Mouse (Mus musculus): ENCODE measurements around the gene H2afy2.

H2afy2 gene

DNA sequence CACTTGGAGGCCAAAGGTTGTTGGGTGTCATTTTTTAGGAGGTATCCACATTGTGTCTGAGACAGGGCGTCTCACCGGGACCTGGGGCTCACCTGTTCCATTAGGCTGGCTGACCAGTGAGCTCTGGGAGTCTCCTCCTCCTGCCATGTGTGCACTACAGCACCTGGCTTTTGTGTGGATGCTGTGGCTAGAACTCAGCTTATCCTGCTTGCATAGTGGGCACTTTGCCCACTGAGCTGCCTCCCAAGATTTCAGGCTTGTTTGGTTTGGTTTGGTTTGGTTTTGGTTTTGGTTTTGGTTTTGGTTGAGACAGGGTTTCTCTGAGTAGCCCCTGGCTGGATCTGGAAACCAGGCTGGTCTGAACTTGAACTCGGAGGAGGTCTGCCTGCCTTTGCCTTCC, 61.7 kb downstream of the H2afy2 start:
- no peak for DNase-seq (ENCODE audit: low spot score)

DNA sequence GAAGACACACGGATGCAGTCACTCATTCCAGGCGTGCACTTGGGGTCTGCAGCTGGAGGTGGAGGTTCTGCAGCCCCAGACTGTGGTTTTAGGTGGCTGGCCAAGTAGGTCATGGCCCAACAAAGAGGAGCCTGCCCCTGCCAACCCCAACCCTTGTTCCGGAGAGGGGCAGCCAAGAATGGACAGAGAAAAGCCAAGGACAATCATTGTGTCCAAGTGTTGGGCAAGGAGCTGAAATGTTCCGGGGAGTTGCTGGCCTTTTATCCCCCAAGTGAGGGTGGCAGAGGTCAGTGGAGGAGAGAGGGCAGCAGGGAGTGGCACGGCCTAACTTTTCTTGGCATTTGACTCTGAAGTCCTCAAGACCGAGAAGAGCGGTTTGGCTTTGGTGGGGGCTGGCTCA, 63.6 kb downstream of the H2afy2 start:
- no peak for DNase-seq (ENCODE audit: low spot score)

DNA sequence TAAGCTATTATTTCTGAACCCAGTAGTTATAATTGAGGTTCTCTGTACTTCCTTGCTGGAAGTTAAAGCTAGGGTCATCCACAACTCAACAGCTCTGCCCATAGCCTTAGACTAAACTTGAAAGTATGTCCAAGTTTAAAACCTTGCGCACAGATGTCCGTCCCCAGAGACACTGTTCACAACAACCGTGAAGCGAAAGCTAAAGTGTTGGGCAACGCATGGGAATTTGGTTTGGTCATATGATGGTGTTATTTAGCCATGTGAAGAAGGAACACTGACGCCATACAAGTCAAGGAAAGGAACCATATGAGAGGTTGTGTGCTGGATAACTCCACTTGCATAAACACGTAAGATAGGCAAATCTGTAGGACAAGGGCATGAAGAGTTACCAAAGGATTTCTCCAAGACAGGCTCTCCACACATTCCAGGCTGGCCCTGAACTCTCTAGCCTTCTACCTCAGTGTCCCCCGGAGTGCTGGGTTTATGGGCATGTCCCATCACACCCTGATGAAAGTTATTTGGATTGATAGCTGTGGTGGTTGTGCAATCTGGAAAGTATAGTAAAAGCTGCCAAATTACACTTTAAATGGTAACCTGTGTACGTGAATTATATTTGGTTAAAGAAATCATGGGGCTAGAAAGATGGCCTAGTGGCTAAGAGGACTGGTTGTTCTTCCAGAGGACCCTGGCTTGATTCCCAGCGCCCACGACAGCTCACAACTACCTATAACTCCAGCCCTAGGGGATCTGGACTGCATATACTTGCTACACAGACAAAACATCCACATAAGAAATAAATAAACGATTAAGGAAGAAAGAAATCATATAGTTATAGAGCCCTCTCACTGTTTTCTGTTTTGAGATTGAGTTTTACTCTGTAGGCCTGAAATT, 66.3 kb downstream of the H2afy2 start:
- DNase-seq (ENCODE audit: low spot score) = no peak

DNA sequence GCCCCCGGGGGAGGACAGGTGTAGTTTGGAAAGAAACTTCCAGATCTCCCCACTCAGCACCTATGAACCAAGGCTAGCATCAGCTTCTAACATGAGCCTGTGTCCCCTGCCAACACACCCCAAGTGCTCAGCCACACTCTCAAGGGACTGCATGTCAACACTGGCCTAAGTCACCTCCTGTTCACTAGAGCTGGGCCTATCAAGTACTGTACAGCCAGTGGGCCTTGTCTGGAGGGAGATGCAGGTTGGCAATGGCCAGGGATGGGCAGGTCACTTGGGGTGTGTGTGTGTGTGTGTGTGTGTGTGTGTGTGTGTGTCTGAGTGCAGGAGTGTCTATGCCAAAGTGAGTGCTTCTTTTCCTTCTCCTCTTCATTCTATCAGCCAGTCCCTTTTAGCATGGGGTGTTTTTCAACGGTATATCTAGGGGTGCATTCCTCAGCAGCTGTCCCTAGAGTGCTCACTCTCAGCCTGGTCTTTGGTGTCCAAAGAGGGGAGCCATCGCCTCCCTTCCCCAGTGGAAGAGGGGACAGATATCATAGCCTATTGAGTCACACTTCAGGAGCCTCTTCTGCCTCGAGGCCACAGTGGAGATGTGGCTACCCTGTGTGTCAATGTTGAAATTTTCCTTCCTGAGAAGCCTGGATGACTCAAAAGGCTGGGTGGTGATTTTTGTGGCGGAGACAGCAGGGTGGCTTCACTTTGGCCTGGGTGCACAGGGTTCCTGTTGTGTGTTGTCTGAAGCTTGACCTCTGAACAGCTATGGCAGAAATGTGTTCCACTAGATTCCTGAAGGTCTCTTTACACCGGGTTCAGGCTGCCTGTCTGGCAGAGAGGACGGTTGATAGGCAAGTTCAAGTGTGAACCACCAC, 67.7 kb downstream of the H2afy2 start:
- DNase-seq (ENCODE audit: low spot score) = no peak

DNA sequence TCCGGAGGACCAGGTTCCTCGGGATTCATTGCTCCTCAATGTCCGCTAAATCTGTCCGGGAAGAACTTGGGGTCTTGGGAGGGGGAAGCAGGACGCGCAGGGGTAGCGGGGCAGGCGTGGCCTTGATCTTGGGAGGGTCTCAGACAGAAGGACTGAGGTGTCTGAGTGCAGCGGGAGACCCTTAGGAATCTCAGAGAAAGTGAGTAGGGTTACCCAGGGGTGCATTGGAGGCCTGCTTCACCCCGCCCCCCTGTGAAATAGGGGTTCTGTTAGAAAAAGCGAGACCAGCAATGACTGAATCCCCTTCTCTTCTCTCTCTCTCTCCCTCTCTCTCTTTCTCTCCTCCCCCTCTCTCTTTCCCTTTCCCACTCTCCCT, 68.5 kb downstream of the H2afy2 start:
- no peak for DNase-seq (ENCODE audit: low spot score)

DNA sequence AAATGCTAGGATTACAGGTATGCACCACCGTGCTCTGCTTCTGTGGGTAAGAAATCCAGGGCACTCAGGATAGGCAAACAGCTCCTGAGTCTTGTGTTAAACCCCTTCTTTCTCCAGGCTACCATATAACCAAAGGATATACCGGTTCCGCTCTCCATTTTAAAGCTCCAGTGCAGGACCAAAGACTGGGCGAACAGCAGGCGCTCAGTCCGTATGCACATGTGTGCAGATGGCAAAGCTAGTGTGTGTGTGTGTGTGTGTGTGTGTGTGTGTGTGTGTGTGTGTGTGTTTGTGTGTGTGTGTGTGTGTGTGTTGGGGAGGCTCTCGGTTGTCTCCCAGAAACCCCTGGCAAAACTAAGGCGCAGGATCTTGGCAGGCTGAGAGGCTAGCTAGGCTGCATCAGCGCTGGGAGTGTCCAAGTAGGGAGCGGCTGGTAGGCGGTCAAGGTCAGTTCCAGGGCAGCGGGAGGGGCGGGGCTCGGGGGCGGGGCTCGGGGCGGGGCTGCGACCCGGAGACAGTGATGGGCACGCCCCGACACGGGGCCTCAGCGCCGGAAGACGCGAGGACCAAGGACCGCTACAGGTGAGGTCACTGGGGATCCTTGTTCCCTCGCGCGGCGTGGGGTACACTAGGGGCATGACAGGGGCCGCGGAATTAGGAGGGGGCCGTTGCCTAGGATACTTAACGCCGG, 69.0 kb downstream of the H2afy2 start, which contains the start of gene Aifm2:
Aifm2 (plus strand) TSS at position 493 of the 691 bp plus-strand sequence.
- no peak for DNase-seq (ENCODE audit: low spot score)

DNA sequence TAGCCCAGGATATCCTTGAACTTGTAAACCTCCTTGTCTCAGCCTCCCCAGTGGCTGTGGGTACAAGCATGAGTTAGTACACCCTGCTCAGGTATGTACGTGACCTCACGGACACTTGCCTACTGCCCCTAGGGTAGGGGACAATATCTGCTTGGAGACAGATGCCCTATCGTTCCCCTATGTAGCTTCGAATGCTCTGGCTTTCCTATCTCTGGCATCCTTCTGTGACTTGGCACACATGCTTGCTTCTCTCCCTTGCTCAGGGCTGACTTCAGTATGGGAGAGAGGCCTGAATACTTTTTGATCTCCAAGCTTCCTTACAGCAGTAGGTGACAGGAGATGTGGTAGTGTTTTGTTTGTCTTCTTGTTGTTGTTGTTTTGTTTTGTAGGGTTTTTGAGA, 69.8 kb downstream of the H2afy2 start:
- DNase-seq (ENCODE audit: low spot score) = no peak

DNA sequence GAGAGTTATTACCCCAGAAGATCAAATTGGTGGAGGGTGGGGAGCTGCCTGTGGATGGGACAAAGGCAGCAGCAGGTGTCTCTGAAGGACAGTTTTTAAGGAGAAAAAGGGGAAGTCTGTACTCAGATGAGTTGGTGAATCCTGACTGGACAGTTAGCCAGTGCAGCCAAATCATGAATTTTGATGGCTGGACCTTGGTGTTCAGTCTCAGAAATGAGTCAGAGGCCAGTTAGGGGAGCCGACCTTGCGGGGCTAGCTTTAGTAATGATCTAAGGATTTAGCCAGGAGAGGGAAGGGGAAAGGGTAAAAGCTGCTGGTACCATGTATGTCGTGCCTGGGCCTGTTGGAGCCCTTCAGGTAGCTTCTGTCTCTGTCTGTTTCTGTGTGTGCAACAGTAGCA, 70.3 kb downstream of the H2afy2 start:
- DNase-seq (ENCODE audit: low spot score) = no peak

DNA sequence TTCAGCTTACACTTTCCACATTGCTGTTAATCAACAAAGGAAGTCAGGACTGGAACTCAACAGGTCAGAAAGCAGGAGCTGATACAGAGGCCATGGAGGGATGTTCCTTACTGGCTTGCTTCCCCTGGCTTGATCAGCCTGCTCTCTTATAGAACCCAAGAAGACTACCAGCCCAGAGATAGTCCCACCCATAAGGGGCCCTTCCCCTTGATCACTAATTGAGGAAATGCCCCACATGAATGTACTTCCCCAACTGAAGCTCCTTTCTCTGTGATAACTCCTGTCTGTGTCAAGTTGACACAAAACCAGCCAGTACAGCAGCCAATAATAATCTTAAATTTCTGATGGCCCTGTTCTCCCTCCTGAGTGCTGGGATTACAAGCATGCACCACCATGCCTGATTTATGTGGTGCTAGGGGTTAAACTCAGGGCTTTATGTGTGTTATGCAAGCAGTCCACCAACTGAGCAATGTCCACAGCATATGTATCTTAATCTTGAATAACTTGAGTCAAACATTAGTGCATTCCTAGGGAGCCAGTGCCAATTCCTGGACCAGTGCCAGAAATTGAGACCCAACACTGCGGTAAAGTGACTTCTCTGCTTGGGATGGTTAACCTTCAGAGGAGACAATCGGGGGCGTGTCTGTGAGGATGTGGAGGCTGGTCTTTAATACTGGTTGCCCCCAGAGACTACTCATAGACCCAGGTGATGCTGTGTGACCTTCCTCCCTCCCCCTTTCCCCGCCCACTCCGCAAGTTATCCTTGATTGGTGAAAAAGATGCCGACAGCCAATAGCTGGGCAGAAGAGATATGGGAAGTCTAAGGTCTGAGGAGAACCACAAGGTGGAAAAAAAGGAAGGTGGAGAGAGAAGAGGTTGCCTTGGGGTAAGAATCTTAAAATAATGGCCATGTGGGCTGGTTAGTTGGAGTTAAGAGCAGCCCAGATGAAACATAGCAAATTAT, 77.3 kb downstream of the H2afy2 start:
- DNase-seq (ENCODE audit: low spot score) = no peak

DNA sequence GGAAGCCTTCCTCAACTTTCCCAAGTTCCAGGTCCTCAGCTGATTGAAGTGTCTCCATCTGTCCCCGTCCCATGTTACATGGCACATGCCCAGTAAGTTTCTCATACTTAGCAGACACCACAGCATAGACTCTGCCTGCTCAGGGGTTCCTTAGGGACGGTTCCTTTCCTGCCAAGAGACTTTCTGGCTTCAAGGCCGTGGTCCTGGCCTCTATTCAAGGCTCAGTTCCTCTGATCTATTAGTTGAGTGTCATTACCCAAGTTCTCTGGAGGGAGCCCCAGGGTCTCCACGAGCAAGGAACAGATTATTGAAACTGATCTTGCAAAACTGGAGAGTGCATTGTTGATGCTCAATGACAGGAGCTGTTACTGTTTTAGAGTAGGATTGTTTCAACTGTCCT, 79.3 kb downstream of the H2afy2 start:
- no peak for DNase-seq (ENCODE audit: low spot score)

DNA sequence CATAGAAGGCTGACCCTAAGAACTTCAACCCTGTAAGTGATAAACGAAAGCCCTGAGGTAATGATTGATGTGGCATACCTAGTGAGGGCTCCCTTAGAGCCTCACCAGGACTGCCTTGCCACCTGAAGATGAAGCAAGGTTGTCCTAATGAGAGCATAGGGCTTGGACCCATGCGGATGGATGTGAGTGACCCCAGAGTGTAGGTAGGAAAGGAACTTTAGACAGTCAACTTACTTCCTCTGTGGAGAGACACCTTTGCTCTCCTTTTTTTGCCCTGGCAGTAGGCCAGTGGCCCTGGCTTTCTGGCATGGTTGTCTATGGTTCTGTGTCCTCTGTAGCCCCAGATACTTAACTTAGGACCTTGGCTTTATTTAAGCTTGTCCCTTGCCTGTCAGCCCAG, 86.9 kb downstream of the H2afy2 start:
- no peak for DNase-seq (ENCODE audit: low spot score)

DNA sequence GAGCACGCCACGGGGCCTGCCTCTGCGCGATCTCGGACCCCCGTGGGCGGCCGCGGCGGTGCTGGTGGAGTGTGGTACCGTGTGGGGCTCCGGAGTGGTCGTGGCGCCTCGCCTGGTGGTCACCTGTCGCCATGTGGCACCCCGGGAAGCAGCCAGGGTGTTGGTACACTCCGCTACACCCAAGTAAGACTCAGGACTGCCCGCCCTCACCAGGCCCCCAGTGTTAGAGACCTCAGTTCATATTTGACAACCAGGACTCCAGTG, 87.5 kb downstream of the H2afy2 start:
- DNase-seq (ENCODE audit: low spot score) = no peak

DNA sequence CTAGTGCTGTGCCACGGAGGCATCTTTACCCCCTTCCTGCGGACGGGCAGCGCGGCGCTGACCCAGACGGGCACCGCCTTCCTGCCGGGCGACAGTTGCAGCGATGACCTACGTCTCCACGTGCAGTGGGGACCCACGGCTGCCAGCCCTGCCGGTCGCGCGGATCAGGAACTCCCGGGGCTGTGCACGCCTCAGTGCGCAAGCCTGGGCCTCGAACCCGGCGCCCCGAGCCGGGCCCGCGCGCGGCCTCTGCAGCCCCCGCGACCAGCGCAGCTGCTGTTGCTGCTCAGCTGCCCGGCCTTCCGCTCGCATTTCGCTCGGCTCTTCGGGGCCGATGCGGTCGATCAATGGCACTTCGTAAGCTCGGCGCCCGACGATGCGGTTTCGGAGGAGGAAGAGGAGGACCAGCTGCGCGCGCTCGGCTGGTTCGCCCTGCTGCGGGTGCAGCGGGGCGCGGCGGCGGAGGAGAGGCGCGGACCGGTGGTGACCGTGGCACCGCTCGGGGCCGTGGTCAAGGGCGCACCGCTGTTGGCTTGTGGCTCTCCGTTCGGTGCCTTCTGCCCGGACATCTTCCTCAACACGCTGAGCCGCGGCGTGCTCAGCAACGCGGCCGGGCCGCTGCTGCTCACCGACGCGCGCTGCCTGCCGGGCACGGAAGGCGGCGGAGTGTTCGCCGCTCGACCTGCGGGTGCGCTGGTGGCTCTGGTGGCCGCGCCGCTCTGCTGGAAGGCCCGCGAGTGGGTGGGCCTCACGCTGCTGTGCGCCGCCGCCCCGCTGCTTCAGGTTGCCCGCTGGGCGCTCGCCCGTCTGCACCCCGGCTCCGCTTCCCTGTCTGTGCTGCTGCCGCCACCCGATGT, 88.0 kb downstream of the H2afy2 start:
- DNase-seq (ENCODE audit: low spot score) = no peak

DNA sequence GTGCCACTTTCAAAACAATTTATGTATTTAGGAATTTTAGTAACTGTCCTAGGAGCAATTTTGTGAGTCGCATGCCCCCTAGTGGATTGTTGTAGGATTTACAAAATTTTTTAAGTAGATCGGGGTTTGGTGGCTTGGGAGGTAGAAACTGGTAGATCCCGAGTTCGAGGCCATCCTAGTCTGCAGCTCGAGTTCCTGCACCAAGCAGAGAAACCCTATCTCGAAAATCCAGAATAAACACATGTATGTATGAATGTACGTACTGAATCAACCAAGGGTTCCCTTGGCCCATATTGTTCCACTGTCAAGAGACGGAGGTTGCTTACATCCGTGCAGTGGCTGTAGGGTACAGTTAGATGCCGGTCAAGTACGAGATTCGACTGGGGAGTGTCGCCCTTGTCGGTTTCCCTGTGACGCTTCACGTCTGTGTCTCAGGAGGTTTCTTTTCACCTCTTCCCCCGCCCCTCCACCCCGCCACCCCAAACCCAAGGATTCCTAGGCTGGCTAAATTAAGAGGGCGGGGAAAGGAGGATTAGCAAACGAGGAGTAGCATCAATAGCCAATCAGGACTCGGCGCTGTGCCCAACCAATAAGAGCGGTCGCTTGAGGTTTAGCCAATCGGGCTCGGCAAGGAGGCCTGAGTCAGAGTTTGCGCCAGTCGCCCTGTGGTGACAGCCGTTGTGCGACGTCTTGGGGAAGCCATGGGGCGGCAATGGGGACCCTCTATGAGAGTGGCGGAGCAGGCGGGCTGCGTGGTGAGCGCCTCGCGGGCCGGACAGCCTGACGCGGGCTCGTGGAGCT, 88.9 kb downstream of the H2afy2 start, which contains the start of gene Tysnd1:
Tysnd1 (plus strand) TSS at position 645 of the 801 bp plus-strand sequence.
- peak; percentile 90 for DNase-seq (ENCODE audit: low spot score)

DNA sequence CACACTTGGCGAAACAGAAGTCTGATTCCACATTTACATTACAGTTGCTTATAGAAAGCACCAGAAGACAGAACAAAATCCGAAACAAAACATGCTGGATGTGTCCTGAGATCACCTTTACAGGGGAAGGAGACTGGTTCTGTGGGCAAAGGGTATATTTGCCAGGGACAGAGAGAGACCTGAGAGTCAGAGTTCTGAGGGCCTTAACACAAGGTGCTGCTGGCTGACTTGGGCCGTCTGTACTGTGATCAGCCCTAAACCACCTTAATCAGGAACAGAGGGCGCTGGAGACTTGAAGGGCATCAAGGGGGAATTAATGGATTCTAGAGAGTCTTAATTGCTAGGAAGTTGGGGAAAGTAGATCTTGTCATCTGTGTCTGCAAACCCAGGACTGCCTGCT, 90.4 kb downstream of the H2afy2 start:
- DNase-seq (ENCODE audit: low spot score) = no peak

DNA sequence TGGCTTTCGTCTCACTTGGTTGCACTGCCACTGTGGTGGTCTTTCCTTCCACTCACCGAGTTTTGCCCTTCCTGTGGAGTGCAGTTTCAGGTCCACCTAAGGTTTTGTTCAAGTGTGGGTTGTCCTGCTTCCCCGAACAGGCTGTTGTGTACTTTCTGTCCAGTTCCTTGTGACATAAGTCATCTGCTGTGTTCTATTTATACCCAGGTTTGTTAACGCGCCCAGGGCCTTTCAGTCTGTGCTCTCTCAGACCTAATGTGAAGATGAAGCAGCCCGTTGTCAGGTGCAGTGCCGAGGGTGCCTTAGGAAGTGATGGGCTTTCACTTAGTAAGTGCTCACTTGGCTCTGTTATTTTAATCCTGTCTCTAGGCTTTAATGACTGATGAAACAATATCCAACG, 94.5 kb downstream of the H2afy2 start:
- DNase-seq (ENCODE audit: low spot score) = no peak

Data from urinary bladder, postnatal 10 days (tissue).